Mouse (Mus musculus) embryonic facial prominence, embryonic 10.5 days (tissue): ENCODE measurements around the gene Hcn1. TPM values are rescaled to one million over a fixed set of nuclear protein-coding genes. Genes with fewer than 3 reads are reported as not detected.

Source experiments
- DNase-seq: peaks from one replicate; pipeline ENCODE4 v3.0.0-alpha.2; 2017; ENCODE audit warnings: low spot score
- H3K27ac ChIP-seq: fragments of 300-500 bp; sonication (generic); replicated peaks from 2 replicates; pipeline ENCODE4 v1.5.1; 2016; ENCODE audit warnings: mild to moderate bottlenecking
- H3K27me3 ChIP-seq: fragments of 300-500 bp; sonication (generic); replicated peaks from 2 replicates; pipeline ENCODE4 v1.6.1; 2016; ENCODE audit warnings: low read depth, mild to moderate bottlenecking; ENCODE audit not compliant: poor library complexity, severe bottlenecking
- H3K36me3 ChIP-seq: fragments of 300-500 bp; sonication (generic); replicated peaks from 2 replicates; pipeline ENCODE4 v1.6.1; 2016; ENCODE audit warnings: mild to moderate bottlenecking, moderate library complexity
- H3K4me1 ChIP-seq: fragments of 300-500 bp; sonication (generic); 2 replicates; pipeline ENCODE4 v1.6.1; 2016
- H3K4me3 ChIP-seq: fragments of 300-500 bp; sonication (generic); 2 replicates; pipeline ENCODE4 v1.5.1; 2016; ENCODE audit warnings: mild to moderate bottlenecking, moderate library complexity
- H3K9me3 ChIP-seq: fragments of 300-500 bp; sonication (generic); 2 replicates; pipeline ENCODE4 v1.6.1; 2016; ENCODE audit warnings: mild to moderate bottlenecking
- WGBS: fragments of 180-500 bp; shearing (Covaris S2); methylation state at CpG from one replicate; pipeline ENCODE4 v1.1.7; 2016; 5-methylcytosine and 5-hydroxymethylcytosine counted together
- polyA plus RNA-seq: library from polyadenylated mRNA; unstranded; fragments of >200 nt; fragmentation: Nextera tagmentation; extraction: Ambion mirVana; gene quantifications from 2 replicates; pipeline ENCODE4 v1.2.1, GENCODE M21; 2016

Gene Hcn1
- polyA plus RNA-seq, 1 experiment from 2014 or later = 0.11 TPM

- Histone ChIP-seq H3K4me1 (no peaks in the 10 kb centered on the region), H3K4me3 (no peak overlapping the region), H3K9me3 (no peaks in the 10 kb centered on the region), H3K36me3 (no peaks in the 10 kb centered on the region), H3K27me3 (no peaks in the 10 kb centered on the region), H3K27ac (no peak overlapping the region)
- DNase-seq = no peak
Observed at GRCm38 (mm10) chr13:117710811-117711210, 108.7 kb downstream of the Hcn1 start.

- no peak for DNase-seq
- WGBS = 30% methylated on average over 4 of the region's 4 CpGs
- Histone ChIP-seq H3K27me3 (no peaks in the 10 kb centered on the region), H3K9me3 (no peaks in the 10 kb centered on the region), H3K4me1 (no peaks in the 10 kb centered on the region; the same call in 1 of the 2 replicates), H3K4me3 (no peak overlapping the region), H3K36me3 (no peaks in the 10 kb centered on the region), H3K27ac (no peak overlapping the region)
Observed at GRCm38 (mm10) chr13:117722090-117722489, 120.0 kb downstream of the Hcn1 start.

GRCm38 (mm10) chr13:117724083-117724482 lies 122.0 kb downstream of the Hcn1 start:
- no peaks in the 10 kb centered on the region; the same call in 1 of the 2 replicates for H3K4me1 ChIP-seq
- no peaks in the 10 kb centered on the region for H3K36me3 ChIP-seq
- H3K27ac ChIP-seq = no peak overlapping the region
- DNase-seq = no peak
- H3K9me3 ChIP-seq = no peaks in the 10 kb centered on the region
- no peaks in the 10 kb centered on the region for H3K27me3 ChIP-seq
- 77% methylated on average over 3 of the region's 3 CpGs for WGBS
- no peak overlapping the region for H3K4me3 ChIP-seq

GRCm38 (mm10) chr13:117728393-117728792 lies 126.3 kb downstream of the Hcn1 start:
- no peak overlapping the region for H3K4me3 ChIP-seq
- H3K27me3 ChIP-seq = no peaks in the 10 kb centered on the region
- DNase-seq = no peak
- 83% methylated on average over 2 of the region's 2 CpGs for WGBS
- no peaks in the 10 kb centered on the region for H3K9me3 ChIP-seq
- no peaks in the 10 kb centered on the region for H3K4me1 ChIP-seq
- no peak overlapping the region for H3K27ac ChIP-seq
- H3K36me3 ChIP-seq = no peaks in the 10 kb centered on the region

GRCm38 (mm10) chr13:117732738-117733137 lies 130.6 kb downstream of the Hcn1 start:
- H3K27ac ChIP-seq = no peak overlapping the region
- H3K27me3 ChIP-seq = no peaks in the 10 kb centered on the region
- H3K9me3 ChIP-seq = no peaks in the 10 kb centered on the region
- no peaks in the 10 kb centered on the region for H3K4me1 ChIP-seq
- H3K4me3 ChIP-seq = no peak overlapping the region
- no peaks in the 10 kb centered on the region for H3K36me3 ChIP-seq
- DNase-seq = no peak

- H3K4me3 ChIP-seq = no peak overlapping the region
- no peaks in the 10 kb centered on the region for H3K9me3 ChIP-seq
- DNase-seq = no peak
- H3K36me3 ChIP-seq = no peaks in the 10 kb centered on the region
- no peaks in the 10 kb centered on the region for H3K4me1 ChIP-seq
- no peaks in the 10 kb centered on the region for H3K27me3 ChIP-seq
- 94% methylated on average over 3 of the region's 3 CpGs for WGBS
- no peak overlapping the region for H3K27ac ChIP-seq
Observed at GRCm38 (mm10) chr13:117744451-117744850, 142.3 kb downstream of the Hcn1 start.

GRCm38 (mm10) chr13:117745173-117745572 lies 143.1 kb downstream of the Hcn1 start:
- no peaks in the 10 kb centered on the region for H3K4me1 ChIP-seq
- no peak for DNase-seq
- H3K9me3 ChIP-seq = no peaks in the 10 kb centered on the region
- no peaks in the 10 kb centered on the region for H3K27me3 ChIP-seq
- no peak overlapping the region for H3K27ac ChIP-seq
- 78% methylated on average over 3 of the region's 3 CpGs for WGBS
- H3K4me3 ChIP-seq = no peak overlapping the region
- H3K36me3 ChIP-seq = no peaks in the 10 kb centered on the region

GRCm38 (mm10) chr13:117765487-117765886 lies 163.4 kb downstream of the Hcn1 start:
- Histone ChIP-seq H3K4me3 (no peak overlapping the region), H3K36me3 (no peaks in the 10 kb centered on the region), H3K27ac (no peak overlapping the region), H3K9me3 (no peaks in the 10 kb centered on the region), H3K4me1 (no peaks in the 10 kb centered on the region), H3K27me3 (no peaks in the 10 kb centered on the region)
- WGBS = 82% methylated on average over 6 of the region's 6 CpGs
- DNase-seq = no peak

- Histone ChIP-seq H3K27me3 (no peaks in the 10 kb centered on the region), H3K36me3 (no peaks in the 10 kb centered on the region), H3K27ac (no peak overlapping the region), H3K4me1 (no peaks in the 10 kb centered on the region), H3K4me3 (no peak overlapping the region), H3K9me3 (no peaks in the 10 kb centered on the region)
- WGBS = 91% methylated on average over 2 of the region's 2 CpGs
- no peak for DNase-seq
Observed at GRCm38 (mm10) chr13:117785376-117785775, 183.3 kb downstream of the Hcn1 start.

GRCm38 (mm10) chr13:117792861-117793260 lies 190.7 kb downstream of the Hcn1 start:
- Histone ChIP-seq H3K4me1 (no peaks in the 10 kb centered on the region), H3K9me3 (no peaks in the 10 kb centered on the region), H3K27me3 (no peaks in the 10 kb centered on the region), H3K36me3 (no peaks in the 10 kb centered on the region), H3K27ac (no peak overlapping the region), H3K4me3 (no peak overlapping the region)
- DNase-seq = no peak
- WGBS = 76% methylated on average over 1 of the region's 1 CpGs

GRCm38 (mm10) chr13:117801061-117801460 lies 198.9 kb downstream of the Hcn1 start:
- Histone ChIP-seq H3K27ac (no peak overlapping the region), H3K4me1 (no peaks in the 10 kb centered on the region), H3K9me3 (no peaks in the 10 kb centered on the region), H3K36me3 (no peaks in the 10 kb centered on the region), H3K27me3 (no peaks in the 10 kb centered on the region), H3K4me3 (no peak overlapping the region)
- no peak for DNase-seq

- H3K27me3 ChIP-seq = no peaks in the 10 kb centered on the region
- H3K4me3 ChIP-seq = no peak overlapping the region
- WGBS = 89% methylated on average over 5 of the region's 5 CpGs
- no peaks in the 10 kb centered on the region for H3K36me3 ChIP-seq
- no peaks in the 10 kb centered on the region for H3K9me3 ChIP-seq
- DNase-seq = no peak
- H3K4me1 ChIP-seq = no peaks in the 10 kb centered on the region
- H3K27ac ChIP-seq = no peak overlapping the region
Observed at GRCm38 (mm10) chr13:117827628-117828027, 225.5 kb downstream of the Hcn1 start.

- H3K9me3 ChIP-seq = no peaks in the 10 kb centered on the region
- H3K4me1 ChIP-seq = no peaks in the 10 kb centered on the region
- DNase-seq = no peak
- no peak overlapping the region for H3K4me3 ChIP-seq
- no peaks in the 10 kb centered on the region for H3K36me3 ChIP-seq
- WGBS = 61% methylated on average over 1 of the region's 1 CpGs
- H3K27ac ChIP-seq = no peak overlapping the region
- H3K27me3 ChIP-seq = no peaks in the 10 kb centered on the region
Observed at GRCm38 (mm10) chr13:117836658-117837057, 234.5 kb downstream of the Hcn1 start.

- no peaks in the 10 kb centered on the region for H3K4me1 ChIP-seq
- WGBS = 90% methylated on average over 7 of the region's 7 CpGs
- no peaks in the 10 kb centered on the region for H3K9me3 ChIP-seq
- no peak overlapping the region for H3K4me3 ChIP-seq
- no peak for DNase-seq
- H3K36me3 ChIP-seq = no peaks in the 10 kb centered on the region
- H3K27me3 ChIP-seq = no peaks in the 10 kb centered on the region
- no peak overlapping the region for H3K27ac ChIP-seq
Observed at GRCm38 (mm10) chr13:117838264-117838663, 236.1 kb downstream of the Hcn1 start.
